Mouse (Mus musculus) E14TG2a.4 (cell line): Measurements from ENCODE around the gene Eml4.

Experiments
- CTCF ChIP-seq: conservative IDR thresholded peaks from 2 replicates; pipeline ENCODE4 v1.5.1; 2014; ENCODE audit warnings: low read length
- NANOG ChIP-seq: IDR thresholded peaks from 2 replicates; pipeline ENCODE4 v1.6.1; 2014; ENCODE audit warnings: borderline replicate concordance, low read length, mixed read lengths

GRCm38 (mm10) chr17:83451367-83451766, 100.6 kb downstream of the Eml4 start:
- TF ChIP-seq CTCF (no peak), NANOG (no peak)
